Mouse (Mus musculus) kidney, embryonic 14.5 days (tissue): Measurements from ENCODE around the gene Nrp1. TPM values are rescaled to one million over a fixed set of nuclear protein-coding genes. Genes with fewer than 3 reads are reported as not detected.

Source experiments
- ATAC-seq: fragments of 200-750 bp; cut with Nextera tagmentation; 2 replicates; pipeline ENCODE4 v1.8.0; 2017; ENCODE audit warnings: moderate number of reproducible peaks, mild to moderate bottlenecking, moderate TSS enrichment, moderate library complexity; ENCODE audit not compliant: low FRiP score, low TSS enrichment
- H3K27ac ChIP-seq: fragments of 300-500 bp; sonication (generic); 2 replicates; pipeline ENCODE4 v1.5.1; 2014; ENCODE audit warnings: low read depth, mild to moderate bottlenecking, low read length, moderate library complexity, mixed read lengths
- H3K27me3 ChIP-seq: fragments of 300-500 bp; sonication (generic); 2 replicates; pipeline ENCODE4 v1.6.1; 2014; ENCODE audit warnings: mild to moderate bottlenecking, low read length; ENCODE audit not compliant: control insufficient read depth, insufficient read depth
- H3K36me3 ChIP-seq: fragments of 300-500 bp; sonication (generic); 2 replicates; pipeline ENCODE4 v1.6.1; 2014; ENCODE audit warnings: low read length, mixed read lengths; ENCODE audit not compliant: control insufficient read depth, insufficient read depth
- H3K4me1 ChIP-seq: fragments of 300-500 bp; sonication (generic); 2 replicates; pipeline ENCODE4 v1.6.1; 2014; ENCODE audit warnings: low read length, mixed read lengths; ENCODE audit not compliant: control insufficient read depth, insufficient read depth
- H3K4me2 ChIP-seq: fragments of 300-500 bp; sonication (generic); replicated peaks from 2 replicates; pipeline ENCODE4 v1.6.1; 2014; ENCODE audit warnings: low read depth, mild to moderate bottlenecking, low read length
- H3K4me3 ChIP-seq: fragments of 300-500 bp; sonication (generic); 2 replicates; pipeline ENCODE4 v1.5.1; 2014; ENCODE audit warnings: mild to moderate bottlenecking, low read length
- H3K9ac ChIP-seq: fragments of 300-500 bp; sonication (generic); 2 replicates; pipeline ENCODE4 v1.6.1; 2014; ENCODE audit warnings: low read depth, mild to moderate bottlenecking, low read length, moderate library complexity
- H3K9me3 ChIP-seq: fragments of 300-500 bp; sonication (generic); 2 replicates; pipeline ENCODE4 v1.6.1; 2016; ENCODE audit warnings: low read length; ENCODE audit not compliant: control insufficient read depth
- WGBS: fragments of 180-500 bp; shearing (Covaris S2); extraction: QIAGEN DNeasy Blood & Tissue Kit; methylation state at CpG from one replicate; pipeline ENCODE4 v1.1.7; 2014; 5-methylcytosine and 5-hydroxymethylcytosine counted together
- polyA plus RNA-seq: library from polyadenylated mRNA; unstranded; fragments of >200 nt; fragmentation: Nextera tagmentation; extraction: Ambion mirVana; gene quantifications from 2 replicates; pipeline ENCODE4 v1.2.1, GENCODE M21; 2014

Gene Nrp1
- polyA plus RNA-seq, 1 experiment from 2014 or later = 113 TPM

DNA sequence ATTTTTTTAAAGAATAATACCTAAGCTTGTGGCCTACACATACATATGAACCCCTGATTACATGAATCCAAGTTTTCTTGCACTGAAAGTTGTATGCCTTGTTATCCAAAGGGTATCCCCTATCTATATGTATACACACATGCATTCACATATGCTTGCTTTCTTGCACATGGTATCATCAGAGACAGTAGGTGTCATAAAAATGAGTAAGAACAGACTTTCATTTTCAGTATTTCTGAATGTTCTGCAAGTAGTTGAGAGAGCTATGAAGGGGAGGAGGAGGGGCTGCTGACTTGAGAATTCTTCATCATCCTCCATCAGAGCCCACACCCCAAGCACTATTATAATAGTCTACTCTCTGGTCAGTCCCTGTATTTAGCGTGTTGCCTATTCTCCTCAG, 62.0 kb downstream of the Nrp1 start:
- peaks cover 28% of the 10 kb centered on the region for H3K36me3 ChIP-seq
- no peaks in the 10 kb centered on the region for H3K27me3 ChIP-seq
- ATAC-seq = no peak
- no peak overlapping the region for H3K4me3 ChIP-seq
- WGBS = 80% methylated on average over 1 of the region's 1 CpGs
- peaks cover 20% of the 10 kb centered on the region for H3K4me1 ChIP-seq
- no peaks in the 10 kb centered on the region for H3K9me3 ChIP-seq
- H3K27ac ChIP-seq = no peak overlapping the region
- H3K9ac ChIP-seq = no peak overlapping the region
- H3K4me2 ChIP-seq = no peak overlapping the region

- no peak overlapping the region for H3K4me3 ChIP-seq
- no peak overlapping the region for H3K27ac ChIP-seq
- H3K9me3 ChIP-seq = no peaks in the 10 kb centered on the region
- H3K9ac ChIP-seq = no peak overlapping the region
- H3K36me3 ChIP-seq = peaks cover 42% of the 10 kb centered on the region
- no peak overlapping the region for H3K4me2 ChIP-seq
- no peak for ATAC-seq
- H3K4me1 ChIP-seq = peaks cover 6% of the 10 kb centered on the region; the same call in 1 of the 2 replicates
- H3K27me3 ChIP-seq = no peaks in the 10 kb centered on the region
These were observed 65.4 kb downstream of the Nrp1 start for GRCm38 (mm10) chr8:128423813-128424212.

DNA sequence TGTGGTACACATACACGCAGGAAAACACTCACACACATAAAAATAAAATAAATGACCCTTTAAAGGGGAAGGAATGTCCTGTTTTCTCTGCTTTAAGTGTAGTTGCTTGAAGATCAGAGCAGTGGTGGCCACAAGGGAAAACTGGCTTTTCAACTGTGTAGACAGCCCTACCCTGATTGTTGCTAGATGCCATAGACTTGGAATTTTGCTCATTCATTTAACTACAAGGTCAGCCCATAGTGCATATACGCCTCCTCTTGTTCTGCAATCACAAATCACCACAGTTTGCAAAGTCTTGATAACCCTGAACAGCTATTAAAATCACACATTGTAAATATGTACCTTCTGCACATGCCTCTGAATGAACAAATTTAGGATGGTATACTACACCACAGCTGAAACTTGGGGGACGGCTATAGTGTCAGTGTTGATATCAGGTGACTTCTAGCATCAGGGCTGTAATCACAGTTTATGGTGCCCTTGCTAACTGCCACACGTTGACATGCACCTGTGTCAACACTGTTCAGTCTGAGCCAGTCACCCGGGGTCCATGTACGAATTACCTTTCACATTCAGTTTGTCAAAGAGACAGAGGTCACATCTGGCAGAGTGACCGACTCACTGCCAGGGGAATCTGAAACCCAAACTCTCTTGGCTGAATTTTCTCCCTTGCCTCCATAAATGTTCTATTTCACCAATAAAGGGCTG, 66.4 kb downstream of the Nrp1 start:
- no peaks in the 10 kb centered on the region for H3K27me3 ChIP-seq
- peaks cover 6% of the 10 kb centered on the region; the same call in 1 of the 2 replicates for H3K4me1 ChIP-seq
- peak overlapping the region; percentile 15; the same call in 1 of the 2 replicates for H3K27ac ChIP-seq
- no peak overlapping the region for H3K9ac ChIP-seq
- H3K9me3 ChIP-seq = no peaks in the 10 kb centered on the region
- ATAC-seq = peak; percentile 94
- peaks cover 45% of the 10 kb centered on the region for H3K36me3 ChIP-seq
- 25% methylated on average over 7 of the region's 7 CpGs for WGBS
- H3K4me2 ChIP-seq = no peak overlapping the region
- H3K4me3 ChIP-seq = no peak overlapping the region

- no peaks in the 10 kb centered on the region for H3K9me3 ChIP-seq
- H3K4me2 ChIP-seq = no peak overlapping the region
- peaks cover 31% of the 10 kb centered on the region for H3K36me3 ChIP-seq
- no peak overlapping the region for H3K27ac ChIP-seq
- no peaks in the 10 kb centered on the region for H3K27me3 ChIP-seq
- WGBS = 90% methylated on average over 3 of the region's 3 CpGs
- no peak for ATAC-seq
- H3K9ac ChIP-seq = no peak overlapping the region
- peaks cover 6% of the 10 kb centered on the region; the same call in 1 of the 2 replicates for H3K4me1 ChIP-seq
- no peak overlapping the region for H3K4me3 ChIP-seq
These were observed 68.7 kb downstream of the Nrp1 start for GRCm38 (mm10) chr8:128427071-128427470.

GRCm38 (mm10) chr8:128428971-128429370, 70.6 kb downstream of the Nrp1 start:
- 70% methylated on average over 1 of the region's 1 CpGs for WGBS
- Histone ChIP-seq H3K27ac (no peak overlapping the region), H3K4me3 (no peak overlapping the region), H3K36me3 (peaks cover 39% of the 10 kb centered on the region), H3K9me3 (no peaks in the 10 kb centered on the region), H3K4me1 (peaks cover under 1% of the 10 kb centered on the region; the same call in 1 of the 2 replicates), H3K9ac (no peak overlapping the region), H3K27me3 (no peaks in the 10 kb centered on the region), H3K4me2 (no peak overlapping the region)
- ATAC-seq = no peak

- Histone ChIP-seq H3K27me3 (no peaks in the 10 kb centered on the region), H3K4me1 (no peaks in the 10 kb centered on the region), H3K4me2 (no peak overlapping the region), H3K36me3 (peaks cover 57% of the 10 kb centered on the region), H3K27ac (no peak overlapping the region), H3K4me3 (no peak overlapping the region), H3K9ac (no peak overlapping the region), H3K9me3 (no peaks in the 10 kb centered on the region)
- WGBS = 95% methylated on average over 1 of the region's 1 CpGs
- no peak for ATAC-seq
These were observed 72.7 kb downstream of the Nrp1 start for GRCm38 (mm10) chr8:128431082-128431481.

- 76% methylated on average over 4 of the region's 4 CpGs for WGBS
- Histone ChIP-seq H3K4me2 (no peak overlapping the region), H3K9ac (no peak overlapping the region), H3K27ac (no peak overlapping the region), H3K4me3 (no peak overlapping the region), H3K27me3 (no peaks in the 10 kb centered on the region), H3K36me3 (peaks cover 64% of the 10 kb centered on the region), H3K9me3 (no peaks in the 10 kb centered on the region), H3K4me1 (no peaks in the 10 kb centered on the region)
- no peak for ATAC-seq
These were observed 77.3 kb downstream of the Nrp1 start for GRCm38 (mm10) chr8:128435749-128436148.

DNA sequence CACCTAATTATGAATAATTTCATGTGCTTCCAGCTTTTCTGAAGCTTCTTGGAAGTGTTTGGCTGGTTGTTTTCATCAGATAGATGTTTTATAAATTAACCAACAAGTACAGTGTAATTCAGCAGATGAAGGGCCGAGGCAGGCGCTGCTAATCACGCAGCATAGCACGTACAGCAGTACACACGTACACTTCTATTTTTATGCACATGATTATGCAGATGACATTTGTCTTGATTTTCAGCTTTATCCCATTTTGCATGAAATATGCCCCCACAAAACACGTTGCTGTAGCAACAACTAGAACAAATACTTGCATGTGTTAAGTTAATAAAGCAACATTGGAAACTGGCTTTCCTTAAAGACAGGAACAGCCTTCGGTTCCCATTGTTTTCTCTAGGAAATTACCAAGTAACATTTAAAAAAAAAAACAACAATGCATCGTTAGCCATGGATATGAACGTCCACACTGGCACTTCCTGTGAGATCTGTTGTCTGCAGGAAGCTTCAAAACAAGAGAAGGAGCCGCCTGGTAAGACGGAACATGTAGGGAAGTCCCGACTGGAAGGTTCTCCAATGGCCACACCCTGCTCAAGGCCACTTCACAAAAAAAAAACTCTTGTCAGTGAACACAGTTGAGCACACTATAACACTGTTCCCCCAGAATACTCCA, 78.9 kb downstream of the Nrp1 start:
- Histone ChIP-seq H3K4me2 (no peak overlapping the region), H3K4me3 (no peak overlapping the region), H3K9me3 (no peaks in the 10 kb centered on the region), H3K36me3 (peaks cover 67% of the 10 kb centered on the region), H3K4me1 (no peaks in the 10 kb centered on the region), H3K27me3 (no peaks in the 10 kb centered on the region), H3K27ac (no peak overlapping the region), H3K9ac (no peak overlapping the region)
- no peak for ATAC-seq
- 75% methylated on average over 12 of the region's 12 CpGs for WGBS

- 77% methylated on average over 1 of the region's 1 CpGs for WGBS
- Histone ChIP-seq H3K9me3 (no peaks in the 10 kb centered on the region), H3K4me2 (no peak overlapping the region), H3K9ac (no peak overlapping the region), H3K4me1 (no peaks in the 10 kb centered on the region), H3K27me3 (no peaks in the 10 kb centered on the region), H3K27ac (no peak overlapping the region), H3K36me3 (peaks cover 43% of the 10 kb centered on the region), H3K4me3 (no peak overlapping the region)
- ATAC-seq = no peak
These were observed 83.0 kb downstream of the Nrp1 start for GRCm38 (mm10) chr8:128441407-128441806.
